Mouse (Mus musculus) heart, postnatal 25 days (tissue): ENCODE data around the gene 1700029H14Rik. TPM values are rescaled to one million over a fixed set of nuclear protein-coding genes. Genes with fewer than 3 reads are reported as not detected.
A peak's percentile ranks its signal among the peaks of the same experiment; 100 is the strongest.

Experiments
- DNase-seq: peaks from one replicate; pipeline ENCODE4 v3.0.0; 2022; ENCODE audit warnings: low spot score
- intact Hi-C: fragments of 180-260 bp; cut with DNase I; formaldehyde crosslinking; loops from one replicate; pipeline ENCODE4 v1.15.1; 2025
- total RNA-seq, 2 experiments: library from RNA; stranded (reverse); gene quantifications; 2 replicates each; pipeline ENCODE4 v1.2.3; 2021

Gene 1700029H14Rik
- total RNA-seq, 2 experiments from 2014 or later, result not detected

DNA sequence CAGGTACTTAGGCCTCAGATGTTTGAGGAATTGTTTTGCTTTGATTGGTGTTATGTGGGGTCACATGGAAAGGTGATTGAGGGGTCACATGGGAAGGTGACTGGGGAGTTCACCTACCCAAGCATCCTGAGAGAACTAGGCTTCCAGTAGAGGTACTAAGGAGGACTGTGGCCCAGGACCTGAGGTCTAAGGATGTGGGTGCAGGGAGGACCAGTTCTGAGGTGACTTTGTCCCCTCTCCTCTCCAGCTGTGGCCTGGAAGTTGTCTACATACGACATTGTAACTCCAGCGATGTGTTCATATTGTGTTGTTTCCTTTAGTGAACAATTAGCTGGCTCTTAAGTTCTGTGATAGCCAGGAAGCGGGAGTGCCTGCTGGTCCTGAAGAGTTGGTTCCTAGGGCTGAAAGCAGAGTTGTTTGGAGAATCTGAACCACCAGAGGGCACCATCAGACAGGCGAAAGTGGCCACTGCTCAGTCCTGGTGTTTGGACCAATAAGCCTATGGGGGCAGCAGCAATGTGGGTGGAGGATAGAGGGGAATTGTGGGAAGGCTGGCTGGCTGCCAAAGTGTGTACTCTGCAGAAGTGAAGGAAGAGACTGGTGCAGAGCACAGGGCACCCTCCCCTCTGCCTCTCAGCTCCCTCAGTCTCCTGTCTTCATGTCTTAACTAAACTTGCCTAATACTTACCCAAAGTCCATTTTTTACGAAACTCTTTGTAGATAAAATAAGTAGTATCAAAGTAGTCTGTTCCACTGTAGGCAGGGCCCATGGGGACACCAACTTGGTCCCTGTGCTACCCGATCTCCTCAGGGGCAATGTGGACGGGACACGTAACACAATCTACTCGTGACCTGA lies 11.3 kb downstream of the 1700029H14Rik start:
- intact Hi-C loops, result loop anchor here (1.0 to 5.0 kb wide), 3 partner anchors 121 to 202 kb away; no protein-coding TSS in a partner anchor
- peak; percentile 81 for DNase-seq

GRCm38 (mm10) chr8:13548831-13549230 lies 13.4 kb downstream of the 1700029H14Rik start:
- peak; percentile 71 for DNase-seq
- intact Hi-C loops, result loop anchor here (2.0 to 5.0 kb wide), 3 partner anchors 57 to 136 kb away; partner anchors contain the start of gene Gas6

GRCm38 (mm10) chr8:13548235-13548634 lies 14.0 kb downstream of the 1700029H14Rik start:
- DNase-seq, result no peak
- intact Hi-C loops, result loop anchor here (2.0 to 5.0 kb wide), 3 partner anchors 56 to 135 kb away; partner anchors contain the start of gene Gas6

DNA sequence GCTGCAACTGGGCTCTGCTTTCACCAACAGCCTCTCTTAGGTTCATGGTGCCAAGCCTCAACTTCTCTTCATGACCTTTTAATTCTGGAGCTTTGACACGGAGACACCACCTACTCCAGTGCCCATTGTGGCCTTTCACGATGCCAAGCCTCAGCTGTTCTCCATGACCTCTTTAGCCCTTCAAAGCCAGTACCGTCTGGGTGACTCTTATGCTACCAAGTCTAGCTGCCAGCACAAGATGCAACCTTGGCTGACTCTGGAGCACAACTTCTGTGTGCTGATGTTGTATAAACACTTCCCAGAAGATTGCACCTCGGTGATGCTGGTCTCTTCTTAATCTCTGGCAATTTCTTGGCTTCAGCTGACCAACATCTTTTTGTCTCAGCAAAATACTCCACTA lies 15.8 kb downstream of the 1700029H14Rik start:
- no peak for DNase-seq
- intact Hi-C loops, result loop anchor here (5.0 kb wide), 1 partner anchor 54 kb away; the partner anchor contains the start of gene Gas6

- DNase-seq, result no peak
- intact Hi-C loops, result no loop called here
Observed at GRCm38 (mm10) chr8:13541526-13541925, 20.7 kb downstream of the 1700029H14Rik start.

- no peak for DNase-seq
- intact Hi-C loops, result no loop called here
Observed at GRCm38 (mm10) chr8:13540122-13540521, 22.1 kb downstream of the 1700029H14Rik start.

DNA sequence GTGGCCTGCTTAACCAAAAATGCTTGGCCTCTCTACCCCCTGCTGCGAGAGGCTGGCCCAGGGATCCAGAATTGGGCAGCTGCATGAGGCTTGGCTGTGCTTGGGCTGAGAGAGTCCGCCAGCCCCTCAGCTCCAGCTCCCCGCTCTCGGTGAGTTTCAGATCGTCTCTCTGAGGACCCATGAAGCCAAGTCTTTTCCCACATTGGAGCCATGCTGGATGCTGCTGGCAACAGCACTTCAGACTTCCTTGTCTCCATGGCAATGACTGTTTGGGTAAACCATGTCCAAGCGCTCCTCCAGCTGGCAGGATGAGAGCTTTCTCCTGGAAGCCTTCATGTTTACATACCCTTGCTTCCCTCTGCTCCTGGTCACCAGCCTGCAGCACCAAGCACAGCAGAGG lies 23.4 kb downstream of the 1700029H14Rik start:
- peak; percentile 69 for DNase-seq
- intact Hi-C loops, result no loop called here

GRCm38 (mm10) chr8:13537102-13537501 lies 25.2 kb downstream of the 1700029H14Rik start:
- intact Hi-C loops, result no loop called here
- DNase-seq, result no peak

DNA sequence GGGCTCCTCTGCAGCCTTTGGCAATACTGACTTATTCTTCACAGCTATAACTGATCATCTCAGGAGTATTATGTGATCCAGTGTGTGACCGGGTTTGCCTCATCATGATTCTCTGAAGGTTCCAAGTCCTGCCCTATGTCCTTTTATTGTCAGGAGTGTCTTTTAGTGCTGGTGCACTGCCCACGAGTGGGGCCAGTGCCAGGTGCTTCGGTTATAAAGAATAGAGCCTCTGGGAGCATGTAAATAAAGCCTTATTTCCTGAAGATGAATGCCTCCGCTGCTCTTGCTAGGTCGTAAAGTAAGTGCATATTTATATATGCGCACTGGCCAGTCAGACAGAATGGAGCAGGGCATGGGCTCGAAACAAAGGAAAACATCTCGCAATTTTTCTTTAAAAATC lies 29.1 kb downstream of the 1700029H14Rik start:
- no peak for DNase-seq
- intact Hi-C loops, result no loop called here

- intact Hi-C loops, result no loop called here
- no peak for DNase-seq
Observed at GRCm38 (mm10) chr8:13531602-13532171, 30.6 kb downstream of the 1700029H14Rik start.

DNA sequence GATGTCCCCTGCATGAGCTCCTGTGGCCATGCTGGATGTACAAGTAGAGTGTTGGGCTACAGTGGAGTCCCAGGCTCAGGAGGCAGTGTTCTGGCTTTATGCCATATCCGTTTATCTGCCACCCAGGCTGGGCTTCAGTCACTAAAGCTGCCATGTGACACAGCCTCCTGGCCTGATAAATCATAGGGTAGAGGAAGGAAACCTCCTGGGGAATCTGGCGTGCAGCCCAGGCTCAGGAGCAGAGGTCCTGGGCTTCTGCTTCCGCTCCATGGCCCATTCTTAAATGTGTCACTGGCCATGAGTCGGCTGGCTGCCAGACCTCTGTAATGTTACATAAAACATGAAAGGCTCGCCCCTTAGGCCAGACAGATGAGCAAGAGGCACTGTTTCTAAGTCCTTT lies 31.3 kb downstream of the 1700029H14Rik start:
- intact Hi-C loops, result loop anchor here (1.0 kb wide), 1 partner anchor 39 kb away; no protein-coding TSS in a partner anchor

DNA sequence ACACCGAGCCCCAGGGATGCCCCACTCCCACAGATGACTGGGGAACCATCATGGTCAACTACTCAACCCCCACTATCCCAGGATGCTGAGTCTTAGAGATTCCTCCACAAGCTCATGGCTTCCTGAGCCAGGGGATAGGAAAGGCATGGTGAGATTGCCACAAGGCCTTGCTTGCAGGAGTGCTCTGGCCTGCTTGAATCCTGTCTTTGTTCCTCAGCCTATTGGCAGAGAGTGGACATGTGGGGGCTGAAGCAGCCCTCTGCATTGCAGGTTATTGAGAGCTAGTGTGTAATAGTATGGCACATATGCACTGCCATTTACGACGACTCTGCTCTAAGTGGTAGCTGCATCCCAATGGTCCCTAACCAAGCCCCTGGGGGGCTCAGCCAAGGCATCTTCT lies 31.9 kb downstream of the 1700029H14Rik start:
- no peak for DNase-seq
- intact Hi-C loops, result loop anchor here (1.0 kb wide), 1 partner anchor 38 kb away; no protein-coding TSS in a partner anchor

More for the DNA sequence above, 31.3 kb downstream of the 1700029H14Rik start:
- peak; percentile 86 for DNase-seq

DNA sequence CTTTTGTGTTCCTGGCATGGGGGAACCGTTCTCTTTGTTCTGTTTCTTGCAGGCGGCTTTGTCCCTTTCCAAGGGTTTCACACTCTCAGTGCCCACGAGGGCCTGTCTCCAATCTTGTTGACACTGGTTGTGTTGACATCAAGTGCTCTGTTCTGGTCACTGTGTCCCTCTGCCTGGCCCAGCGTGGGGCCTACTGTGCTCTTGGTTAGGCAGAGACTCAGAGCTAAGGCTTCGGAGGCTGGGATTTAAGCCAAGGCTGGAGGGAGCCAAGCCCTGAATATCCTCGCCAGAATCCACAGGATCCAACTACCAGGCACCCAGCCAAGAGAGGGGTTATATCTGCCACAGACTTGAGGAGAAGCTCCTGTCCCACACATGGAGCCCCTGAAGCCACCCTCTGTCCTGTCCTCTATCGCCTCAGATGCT lies 32.4 kb downstream of the 1700029H14Rik start:
- intact Hi-C loops, result loop anchor here (1.0 kb wide), 1 partner anchor 38 kb away; no protein-coding TSS in a partner anchor
- peak; percentile 80 for DNase-seq

DNA sequence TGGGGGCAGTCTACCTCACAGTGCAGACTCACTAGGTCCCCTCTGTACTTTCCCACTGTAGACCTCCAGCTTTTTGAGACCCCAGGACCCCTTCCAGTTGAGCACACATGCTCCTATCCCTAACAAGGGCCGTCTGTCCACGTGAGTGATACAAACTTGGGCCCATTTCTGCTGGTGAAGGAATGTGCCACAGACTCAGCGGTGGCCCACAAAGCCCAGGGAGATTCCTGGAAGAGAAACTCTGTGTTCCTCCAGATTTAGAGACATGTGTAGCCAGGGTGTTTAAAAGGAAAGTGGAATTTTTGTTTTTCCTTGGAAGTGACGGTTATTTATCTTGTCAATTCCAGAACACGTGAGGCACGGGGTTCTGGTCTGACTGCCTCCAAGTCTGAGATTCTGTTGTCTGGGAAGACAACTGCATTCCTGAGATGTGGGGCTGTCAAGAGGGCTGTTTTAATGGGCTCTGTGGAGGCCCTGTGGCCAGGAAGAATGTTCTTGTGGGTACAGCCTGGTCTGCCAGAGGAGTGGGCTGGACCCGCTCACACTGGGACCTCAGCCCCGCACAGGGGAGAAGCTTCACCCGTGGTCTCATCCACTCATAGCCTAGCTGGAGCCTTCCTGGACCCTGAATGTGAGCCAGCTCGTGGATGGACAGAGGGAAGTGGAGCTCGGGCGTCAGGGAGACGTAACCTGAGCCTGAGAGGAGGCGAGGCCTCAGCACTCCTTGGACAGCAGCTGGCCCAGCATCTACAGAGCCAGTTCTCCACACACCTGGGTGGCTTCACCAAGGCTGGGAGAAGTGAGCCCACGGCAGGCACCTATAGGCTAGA lies 33.0 kb downstream of the 1700029H14Rik start:
- DNase-seq, result no peak

GRCm38 (mm10) chr8:13521392-13521791 lies 40.9 kb downstream of the 1700029H14Rik start:
- no peak for DNase-seq
- intact Hi-C loops, result no loop called here

More for the DNA sequence above, 33.0 kb downstream of the 1700029H14Rik start:
- intact Hi-C loops, result no loop called here

GRCm38 (mm10) chr8:13520349-13520748 lies 41.9 kb downstream of the 1700029H14Rik start:
- intact Hi-C loops, result no loop called here
- DNase-seq, result no peak

- intact Hi-C loops, result no loop called here
- DNase-seq, result no peak
Observed at GRCm38 (mm10) chr8:13519503-13519902, 42.8 kb downstream of the 1700029H14Rik start.

DNA sequence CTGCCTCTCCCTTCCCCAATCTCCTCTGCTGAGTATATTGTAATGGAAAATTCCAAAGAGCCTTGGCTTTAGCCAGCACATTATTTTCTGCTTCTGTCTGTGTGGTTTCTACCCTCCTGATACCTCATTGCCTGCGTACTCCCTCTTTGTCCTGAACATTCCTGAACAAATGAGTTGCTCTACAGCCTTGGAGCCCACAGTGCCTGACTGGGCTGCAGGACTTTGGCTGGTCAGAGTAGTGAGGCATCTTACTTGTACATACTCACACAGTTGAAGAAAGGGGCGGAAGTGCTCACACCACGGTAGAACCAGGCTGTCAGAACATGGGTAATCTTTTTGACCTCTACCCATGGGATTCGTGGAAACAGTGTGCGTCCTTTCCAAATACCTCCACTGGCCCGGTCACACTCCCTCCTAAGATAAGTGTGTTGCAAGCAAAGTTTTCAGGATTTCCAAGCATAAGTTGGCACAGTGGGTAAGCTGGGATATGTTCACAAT lies 44.9 kb downstream of the 1700029H14Rik start:
- DNase-seq, result no peak
- intact Hi-C loops, result no loop called here

- intact Hi-C loops, result no loop called here
- DNase-seq, result no peak
Observed at GRCm38 (mm10) chr8:13516728-13517127, 45.5 kb downstream of the 1700029H14Rik start.

GRCm38 (mm10) chr8:13516011-13516442 lies 46.2 kb downstream of the 1700029H14Rik start:
- intact Hi-C loops, result no loop called here
- DNase-seq, result peak; percentile 35
